Mouse (Mus musculus) layer of hippocampus, adult 18-20 months (tissue): Measurements from ENCODE around the gene Cyp4b1. TPM values are rescaled to one million over a fixed set of nuclear protein-coding genes. Genes with fewer than 3 reads are reported as not detected.
A peak's percentile ranks its signal among the peaks of the same experiment; 100 is the strongest.
"Not testable (repeated sequence)": the region's sequence is repeated elsewhere in the genome, so short reads cannot be mapped to it uniquely, and the experiment has no call there.

Experiments used
- DNase-seq, 2 experiments: peaks; one replicate each; pipeline ENCODE4 v3.0.0; 2022; ENCODE audit warnings: low spot score in 2 of 2
- long read RNA-seq: library from polyadenylated mRNA; stranded (forward); transcript quantifications from one replicate; pipeline ENCODE4 v2.0.0, GENCODE M21; 2021
- total RNA-seq, 2 experiments: library from RNA; stranded (reverse); gene quantifications; 2 replicates each; pipeline ENCODE4 v1.2.3; 2021

Cyp4b1 gene
- 1 to 10 TPM; 1.2 to 1.3 TPM for total RNA-seq
- long read RNA-seq, partial matches to known transcripts, result 0 of 1 reads
- long read RNA-seq, other reads (novel, unspliced or antisense), result 1 of 1 reads

DNA sequence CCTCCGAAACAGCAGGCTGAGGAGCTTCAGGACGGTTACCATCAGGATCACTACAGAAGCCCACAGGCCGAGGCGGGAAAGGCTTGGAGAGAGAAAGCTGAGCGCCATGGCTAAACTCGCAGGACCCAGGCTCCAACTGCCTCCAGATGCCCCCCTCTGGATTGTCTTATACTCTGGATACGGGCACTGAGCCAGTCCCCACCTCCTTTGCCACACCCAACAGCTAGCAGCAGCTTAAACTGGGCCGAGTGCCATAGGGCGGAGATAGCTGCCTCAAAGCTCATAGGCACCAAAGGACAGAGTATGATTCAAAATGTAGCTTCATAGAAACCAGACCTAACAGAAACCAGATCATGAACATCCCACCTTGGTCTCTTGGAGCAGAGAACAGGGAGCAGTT lies at the start of gene Cyp4b1:
Gene Cyp4b1, minus strand, starts transcription at position 144 of the 400 bp plus-strand sequence.
- no peak for DNase-seq

- no peak for DNase-seq
Observed at GRCm38 (mm10) chr4:115686299-115686698, 38.8 kb upstream of the Cyp4b1 start.

GRCm38 (mm10) chr4:115659190-115659589 lies 11.7 kb upstream of the Cyp4b1 start:
- DNase-seq, result no peak

- no peak for DNase-seq
Observed at GRCm38 (mm10) chr4:115657867-115658249, 10.3 kb upstream of the Cyp4b1 start.

GRCm38 (mm10) chr4:115657104-115657866 lies 9.8 kb upstream of the Cyp4b1 start:
- peak; percentile 7 for DNase-seq

DNA sequence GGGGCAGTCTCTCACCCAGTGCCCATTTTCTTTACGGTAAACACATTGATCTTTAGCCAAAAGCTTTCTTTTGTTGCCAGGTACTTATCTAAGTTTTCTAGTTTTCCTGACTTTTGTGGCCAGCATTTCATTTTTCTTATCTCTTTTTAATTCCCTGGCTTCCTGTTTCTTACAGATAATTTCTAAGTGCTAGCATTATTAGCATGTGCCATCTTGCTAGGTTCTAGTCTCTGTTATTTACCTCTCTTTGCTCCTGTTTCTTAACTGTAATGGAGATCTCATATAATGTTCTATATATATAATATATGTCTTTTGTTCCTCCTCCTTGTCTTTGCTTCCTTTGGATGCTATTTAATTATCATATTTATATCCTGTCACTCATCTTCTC lies 9.0 kb upstream of the Cyp4b1 start:
- not testable (repeated sequence) for DNase-seq

DNA sequence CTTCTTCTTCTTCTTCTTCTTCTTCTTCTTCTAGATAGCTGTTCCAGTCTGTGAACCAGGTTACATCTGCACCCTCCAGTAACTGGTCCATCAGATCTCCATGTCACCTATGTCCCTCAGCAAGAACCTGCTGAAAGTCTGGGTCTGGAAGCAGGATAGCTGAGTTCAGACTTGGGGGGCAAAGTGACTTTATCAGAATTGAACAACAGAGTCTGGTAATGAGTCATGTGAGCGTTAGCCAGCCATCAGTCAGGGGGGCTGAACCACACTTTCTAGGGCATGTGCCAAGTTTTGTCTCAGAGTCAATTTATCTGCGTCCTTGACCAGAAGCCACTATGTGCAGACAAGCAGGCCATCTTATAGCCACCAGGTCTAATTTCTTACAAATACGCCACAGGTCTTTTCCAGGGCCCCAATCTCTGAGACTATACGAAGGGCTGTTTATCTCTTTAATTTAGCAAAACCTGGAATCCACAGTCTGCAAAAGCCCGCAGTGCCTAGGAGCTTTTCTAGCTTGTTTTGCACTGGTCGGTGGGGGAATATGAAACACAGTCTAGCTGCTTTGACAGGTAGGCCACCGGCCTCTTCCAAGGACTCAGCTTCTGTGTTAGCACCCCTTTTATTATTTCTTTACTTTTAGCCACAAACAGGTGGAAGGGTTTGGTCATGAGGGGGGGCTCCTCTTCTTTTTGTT lies 8.5 kb upstream of the Cyp4b1 start:
- not testable (repeated sequence) for DNase-seq

GRCm38 (mm10) chr4:115650866-115651265 lies 3.3 kb upstream of the Cyp4b1 start:
- no peak for DNase-seq

DNA sequence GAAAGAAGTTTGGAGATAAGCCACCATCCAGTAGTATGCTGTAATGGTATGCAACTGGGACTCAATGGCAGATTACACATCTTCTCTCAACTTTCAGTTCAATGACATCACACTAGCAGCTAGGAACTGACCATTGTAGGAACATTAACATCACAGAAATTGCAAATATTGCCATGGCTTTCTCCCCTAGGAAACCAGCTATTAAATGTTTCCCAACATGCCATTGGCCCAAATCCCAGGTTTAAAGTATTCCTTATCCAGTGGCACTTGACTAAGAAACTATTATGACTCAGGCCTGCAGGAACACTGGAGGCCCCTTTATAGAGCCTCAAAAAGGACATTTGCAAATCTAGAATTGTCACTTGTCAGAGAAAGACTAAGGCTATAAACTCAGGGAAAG lies 1.8 kb upstream of the Cyp4b1 start:
- DNase-seq, result no peak

- DNase-seq, result no peak
Observed at GRCm38 (mm10) chr4:115648752-115649151, 1.2 kb upstream of the Cyp4b1 start.

- no peak for DNase-seq
Observed at GRCm38 (mm10) chr4:115645371-115645770, 2.2 kb downstream of the Cyp4b1 start.

DNA sequence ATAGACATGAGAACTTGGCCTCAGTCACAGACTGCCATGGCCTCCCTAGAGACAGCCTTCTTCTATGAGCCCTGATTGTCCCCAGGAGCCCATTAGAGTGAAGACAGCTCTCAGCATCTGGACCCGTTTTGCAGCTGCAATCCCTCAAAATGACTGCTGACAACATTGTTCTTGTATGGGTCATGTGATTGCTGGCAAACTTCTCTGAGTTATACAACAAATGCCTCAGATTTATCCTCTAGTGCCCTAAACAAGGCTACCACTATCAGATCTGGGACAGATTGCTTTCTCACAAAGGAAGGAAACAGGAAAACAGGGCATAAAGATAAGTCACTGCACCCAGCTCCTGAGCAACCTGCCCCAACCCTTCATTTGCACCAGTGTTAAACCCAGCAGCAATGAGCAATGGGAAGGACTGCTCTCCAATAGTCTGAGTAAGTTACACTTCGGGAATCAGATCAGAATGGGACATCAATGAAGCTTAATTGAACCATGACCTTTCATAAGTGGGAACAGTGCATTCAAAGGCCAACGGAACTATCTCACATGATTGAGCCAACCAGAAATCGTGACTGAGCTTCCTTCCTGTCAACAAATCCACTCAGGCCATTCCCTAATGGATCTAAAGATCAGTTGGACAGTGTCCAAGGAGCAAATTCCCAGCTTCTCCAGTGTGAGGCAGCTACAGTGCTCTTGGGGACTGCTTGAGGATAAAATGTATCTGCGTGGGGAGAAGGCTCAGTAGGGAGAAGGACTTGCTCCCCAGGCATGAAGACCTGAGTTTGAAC lies 4.4 kb downstream of the Cyp4b1 start:
- no peak for DNase-seq

DNA sequence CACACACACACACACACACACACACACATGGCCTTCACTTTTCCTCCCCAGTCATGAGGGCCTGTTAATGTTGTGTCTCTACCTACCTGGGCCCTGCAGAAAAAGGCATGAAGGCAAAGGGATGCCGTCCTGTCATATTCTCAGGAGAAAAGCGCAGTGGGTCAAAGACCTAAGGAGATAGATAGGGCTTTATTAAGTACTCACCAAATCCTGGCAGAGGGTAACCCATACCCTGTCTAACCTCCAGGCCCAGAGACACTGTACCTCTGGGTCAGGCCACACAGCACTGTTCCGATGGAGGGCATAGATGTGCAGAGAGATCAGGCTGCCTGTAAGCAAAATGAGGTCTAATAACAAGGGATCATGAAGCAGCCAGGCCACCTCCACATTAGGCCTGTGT lies 22.0 kb downstream of the Cyp4b1 start:
- not testable (repeated sequence) for DNase-seq

DNA sequence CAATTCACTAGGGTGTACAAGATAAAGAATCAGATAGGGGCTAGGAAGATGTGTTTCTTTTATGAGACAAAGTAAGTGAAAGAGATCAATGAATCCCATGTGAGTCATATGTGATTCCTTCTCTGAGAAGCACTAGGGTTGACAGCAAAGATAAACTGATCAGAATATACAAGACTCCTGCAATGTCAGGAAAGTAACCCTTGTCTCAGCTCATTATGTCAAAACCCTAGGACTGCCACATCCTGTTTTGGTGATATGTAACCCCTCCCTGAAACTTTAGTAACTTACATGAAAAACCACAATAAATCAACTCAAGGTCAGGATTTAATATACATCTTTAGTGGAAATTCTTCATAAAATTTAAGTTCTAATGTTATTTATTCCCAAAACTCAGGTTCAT lies 33.5 kb downstream of the Cyp4b1 start:
- no peak for DNase-seq

DNA sequence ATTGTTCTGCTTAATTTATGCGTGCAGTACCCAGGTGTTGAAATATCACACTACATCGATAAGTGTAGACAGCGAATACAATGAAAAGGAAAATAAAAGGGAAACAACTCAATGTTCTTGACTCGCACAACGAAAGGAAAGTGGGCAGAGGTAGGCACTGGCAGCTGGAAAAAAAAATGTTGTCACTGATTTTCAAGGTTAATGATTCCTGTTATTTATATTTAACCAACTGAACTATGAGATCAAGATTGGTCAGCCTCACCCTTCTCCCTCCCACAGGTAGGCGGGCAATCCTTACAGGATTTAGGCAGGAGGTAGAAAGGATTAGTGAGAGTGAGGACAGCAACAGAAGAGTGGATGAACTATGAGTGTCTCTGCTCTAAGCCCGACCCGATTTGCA lies 46.9 kb downstream of the Cyp4b1 start, which contains the start of gene Cyp4a32:
Gene Cyp4a32, plus strand, starts transcription at position 359 of the 400 bp plus-strand sequence.
- not testable (repeated sequence) for DNase-seq

- no peak for DNase-seq
Observed at GRCm38 (mm10) chr4:115596824-115597336, 50.6 kb downstream of the Cyp4b1 start.

- DNase-seq, result no peak
Observed at GRCm38 (mm10) chr4:115596357-115596756, 51.2 kb downstream of the Cyp4b1 start.

- no peak for DNase-seq
Observed at GRCm38 (mm10) chr4:115583036-115583435, 64.5 kb downstream of the Cyp4b1 start.

DNA sequence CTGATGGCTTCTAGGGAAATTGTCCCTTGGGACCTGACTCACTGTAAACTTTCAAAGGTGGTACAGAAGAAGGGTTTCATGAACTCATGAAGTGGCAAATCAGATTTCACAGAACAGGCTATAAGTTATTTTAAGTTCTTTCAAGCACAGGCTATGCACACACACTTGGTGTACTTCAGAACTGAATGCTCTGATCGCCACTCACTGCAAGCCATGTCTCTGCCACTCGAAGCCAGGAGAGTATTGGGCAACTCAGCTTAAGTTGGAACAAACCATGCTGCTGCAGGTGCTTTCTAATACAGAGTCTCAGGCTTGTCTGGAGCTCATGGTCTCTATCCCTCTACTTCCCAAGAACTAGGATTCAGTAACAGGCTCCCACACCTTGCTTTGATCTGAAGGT lies 71.7 kb downstream of the Cyp4b1 start:
- DNase-seq, result no peak

- DNase-seq, result no peak
Observed at GRCm38 (mm10) chr4:115575255-115575654, 72.3 kb downstream of the Cyp4b1 start.
